Mouse (Mus musculus): ENCODE data around the gene Htra3. TPM values are rescaled to one million over a fixed set of nuclear protein-coding genes. Genes with fewer than 3 reads are reported as not detected.

Htra3 gene
- polyA plus RNA-seq, 1 experiment from 2014 or later: 1.2 TPM

GRCm38 (mm10) chr5:35626408-35626807, 53.2 kb downstream of the Htra3 start:
- WGBS (ENCODE audit: insufficient replicate concordance): 68% methylated on average over 2 of the region's 2 CpGs
- Histone ChIP-seq H3K36me3 (no peaks in the 10 kb centered on the region), H3K27ac (no peak overlapping the region), H3K4me3 (no peak overlapping the region), H3K9ac (no peak overlapping the region), H3K4me2 (no peak overlapping the region), H3K27me3 (replicated peaks) (no peaks in the 10 kb centered on the region), H3K9me3 (replicated peaks) (no peaks in the 10 kb centered on the region), H3K4me1 (no peaks in the 10 kb centered on the region)
- ATAC-seq: no peak

GRCm38 (mm10) chr5:35624751-35625239, 54.8 kb downstream of the Htra3 start:
- Histone ChIP-seq H3K4me1 (no peaks in the 10 kb centered on the region), H3K27ac (no peak overlapping the region), H3K4me2 (no peak overlapping the region), H3K27me3 (replicated peaks) (no peaks in the 10 kb centered on the region), H3K4me3 (no peak overlapping the region), H3K9me3 (replicated peaks) (no peaks in the 10 kb centered on the region), H3K9ac (no peak overlapping the region), H3K36me3 (no peaks in the 10 kb centered on the region)
- 48% methylated on average over 4 of the region's 4 CpGs for WGBS (ENCODE audit: insufficient replicate concordance)
- no peak for ATAC-seq

DNA sequence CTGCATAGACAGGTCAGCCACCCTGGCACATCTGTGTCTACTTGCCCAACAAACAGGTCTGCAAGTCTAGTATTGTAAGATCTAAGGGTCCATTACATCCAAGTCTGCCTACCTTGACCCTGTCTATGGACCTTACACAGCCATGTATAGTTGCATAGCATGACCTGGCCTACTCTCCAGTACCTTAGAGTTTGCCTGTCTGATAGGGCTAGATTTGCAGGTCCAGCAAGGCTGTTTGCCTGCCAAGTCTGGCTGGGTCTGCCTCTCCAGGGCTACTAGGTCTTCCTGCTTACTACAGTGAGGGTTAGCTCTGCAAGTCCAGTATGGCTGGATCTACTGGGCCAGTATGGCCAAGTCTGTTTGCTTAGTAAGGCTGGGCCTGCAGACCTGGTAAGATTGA, 55.8 kb downstream of the Htra3 start:
- H3K9ac ChIP-seq: no peak overlapping the region
- H3K36me3 ChIP-seq: no peaks in the 10 kb centered on the region
- no peak overlapping the region for H3K27ac ChIP-seq
- H3K9me3 ChIP-seq (replicated peaks): no peaks in the 10 kb centered on the region
- no peak overlapping the region for H3K4me2 ChIP-seq
- no peak overlapping the region for H3K4me3 ChIP-seq
- no peak for ATAC-seq
- H3K27me3 ChIP-seq (replicated peaks): no peaks in the 10 kb centered on the region
- H3K4me1 ChIP-seq: no peaks in the 10 kb centered on the region

GRCm38 (mm10) chr5:35621114-35621513, 58.5 kb downstream of the Htra3 start:
- no peaks in the 10 kb centered on the region for H3K27me3 ChIP-seq (replicated peaks)
- H3K4me3 ChIP-seq: no peak overlapping the region

GRCm38 (mm10) chr5:35616943-35617342, 62.6 kb downstream of the Htra3 start:
- no peaks in the 10 kb centered on the region for H3K9me3 ChIP-seq (replicated peaks)
- H3K4me1 ChIP-seq: no peaks in the 10 kb centered on the region
- WGBS (ENCODE audit: insufficient replicate concordance): 54% methylated on average over 5 of the region's 5 CpGs
- H3K4me2 ChIP-seq: no peak overlapping the region
- no peak for ATAC-seq
- no peaks in the 10 kb centered on the region for H3K27me3 ChIP-seq (replicated peaks)
- H3K9ac ChIP-seq: no peak overlapping the region
- no peak overlapping the region for H3K4me3 ChIP-seq
- H3K36me3 ChIP-seq: no peaks in the 10 kb centered on the region
- no peak overlapping the region for H3K27ac ChIP-seq

More at GRCm38 (mm10) chr5:35621114-35621513, 58.5 kb downstream of the Htra3 start:
- H3K9me3 ChIP-seq (replicated peaks): no peaks in the 10 kb centered on the region
- H3K36me3 ChIP-seq: no peaks in the 10 kb centered on the region
- H3K4me2 ChIP-seq: no peak overlapping the region
- no peak overlapping the region for H3K27ac ChIP-seq
- no peak for ATAC-seq
- no peaks in the 10 kb centered on the region for H3K4me1 ChIP-seq
- WGBS (ENCODE audit: insufficient replicate concordance): 21% methylated on average over 4 of the region's 4 CpGs
- H3K9ac ChIP-seq: no peak overlapping the region

GRCm38 (mm10) chr5:35612722-35613121, 66.9 kb downstream of the Htra3 start:
- Histone ChIP-seq H3K9ac (no peak overlapping the region), H3K4me2 (no peak overlapping the region)
- 73% methylated on average over 8 of the region's 8 CpGs for WGBS (ENCODE audit: insufficient replicate concordance)

GRCm38 (mm10) chr5:35611900-35612299, 67.7 kb downstream of the Htra3 start:
- no peaks in the 10 kb centered on the region for H3K36me3 ChIP-seq
- no peak overlapping the region for H3K9ac ChIP-seq
- no peaks in the 10 kb centered on the region for H3K9me3 ChIP-seq (replicated peaks)
- no peak overlapping the region for H3K4me2 ChIP-seq
- H3K27me3 ChIP-seq (replicated peaks): no peaks in the 10 kb centered on the region
- H3K4me1 ChIP-seq: peaks cover 8% of the 10 kb centered on the region
- 73% methylated on average over 11 of the region's 11 CpGs for WGBS (ENCODE audit: insufficient replicate concordance)
- no peak overlapping the region for H3K27ac ChIP-seq
- no peak overlapping the region for H3K4me3 ChIP-seq
- no peak for ATAC-seq

More at GRCm38 (mm10) chr5:35612722-35613121, 66.9 kb downstream of the Htra3 start:
- Histone ChIP-seq H3K4me3 (no peak overlapping the region), H3K4me1 (peaks cover 8% of the 10 kb centered on the region), H3K27ac (no peak overlapping the region), H3K27me3 (replicated peaks) (no peaks in the 10 kb centered on the region), H3K9me3 (replicated peaks) (no peaks in the 10 kb centered on the region), H3K36me3 (no peaks in the 10 kb centered on the region)
- no peak for ATAC-seq

DNA sequence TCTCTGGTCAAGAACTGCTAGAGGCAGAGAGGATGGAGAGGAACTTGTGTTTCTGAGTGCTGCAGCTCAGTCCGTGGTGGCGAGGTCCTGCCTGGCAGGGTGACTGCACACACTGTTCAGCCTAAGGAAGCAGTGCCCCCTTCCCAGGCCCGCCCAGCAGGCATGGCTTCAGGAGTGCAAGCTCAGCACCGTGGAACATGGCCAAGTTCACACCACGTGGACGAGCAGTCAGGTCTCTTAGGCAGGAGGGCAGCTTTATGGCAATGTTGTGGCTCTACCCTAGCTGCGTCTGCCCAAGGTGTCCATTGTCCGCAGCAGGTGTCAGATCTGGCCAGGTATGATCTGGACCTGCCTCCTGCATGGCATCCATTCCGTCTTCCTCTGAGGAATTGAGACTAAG, 68.4 kb downstream of the Htra3 start:
- H3K27ac ChIP-seq: no peak overlapping the region
- 74% methylated on average over 9 of the region's 9 CpGs for WGBS (ENCODE audit: insufficient replicate concordance)
- H3K4me3 ChIP-seq: no peak overlapping the region
- no peak for ATAC-seq
- H3K9me3 ChIP-seq (replicated peaks): no peaks in the 10 kb centered on the region
- H3K9ac ChIP-seq: no peak overlapping the region
- no peaks in the 10 kb centered on the region for H3K36me3 ChIP-seq
- peaks cover 8% of the 10 kb centered on the region for H3K4me1 ChIP-seq
- H3K27me3 ChIP-seq (replicated peaks): no peaks in the 10 kb centered on the region
- H3K4me2 ChIP-seq: no peak overlapping the region

GRCm38 (mm10) chr5:35610381-35610780, 69.2 kb downstream of the Htra3 start:
- Histone ChIP-seq H3K9ac (no peak overlapping the region), H3K4me2 (no peak overlapping the region), H3K4me3 (no peak overlapping the region), H3K4me1 (peaks cover 8% of the 10 kb centered on the region), H3K36me3 (no peaks in the 10 kb centered on the region), H3K27me3 (replicated peaks) (no peaks in the 10 kb centered on the region), H3K9me3 (replicated peaks) (no peaks in the 10 kb centered on the region), H3K27ac (no peak overlapping the region)
- ATAC-seq: no peak
- whole genome bisulfite sequencing (ENCODE audit: insufficient replicate concordance): 76% methylated on average over 7 of the region's 7 CpGs

- H3K4me1 ChIP-seq: peaks cover 8% of the 10 kb centered on the region
- no peak overlapping the region for H3K4me3 ChIP-seq
- no peaks in the 10 kb centered on the region for H3K36me3 ChIP-seq
- WGBS (ENCODE audit: insufficient replicate concordance): 54% methylated on average over 2 of the region's 2 CpGs
- no peak overlapping the region for H3K4me2 ChIP-seq
- no peak overlapping the region for H3K27ac ChIP-seq
- H3K27me3 ChIP-seq (replicated peaks): no peaks in the 10 kb centered on the region
- no peak overlapping the region for H3K9ac ChIP-seq
- no peaks in the 10 kb centered on the region for H3K9me3 ChIP-seq (replicated peaks)
- ATAC-seq: no peak
Observed at GRCm38 (mm10) chr5:35609971-35610370, 69.6 kb downstream of the Htra3 start.

DNA sequence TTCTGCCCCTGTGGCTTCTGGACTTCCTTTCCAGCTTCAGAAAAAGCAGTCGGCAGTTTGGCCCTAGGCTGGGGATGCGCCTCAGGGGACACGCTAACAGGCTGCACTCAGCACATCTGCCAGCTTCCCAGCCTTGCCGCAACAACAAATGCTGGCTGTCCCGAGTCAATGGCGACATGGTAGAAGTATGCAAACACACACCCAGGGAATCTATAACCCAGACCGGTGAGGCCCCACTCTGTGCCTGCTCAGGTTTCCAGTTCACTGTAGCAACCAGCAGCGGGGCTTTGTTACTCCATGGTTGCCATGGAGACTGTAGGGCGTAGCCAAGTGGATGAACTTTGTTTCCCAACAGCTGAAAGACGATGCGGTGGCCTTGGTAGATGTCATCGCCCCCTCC, 70.2 kb downstream of the Htra3 start:
- ATAC-seq: no peak
- no peaks in the 10 kb centered on the region for H3K36me3 ChIP-seq
- no peaks in the 10 kb centered on the region for H3K27me3 ChIP-seq (replicated peaks)
- peaks cover 8% of the 10 kb centered on the region for H3K4me1 ChIP-seq
- 53% methylated on average over 12 of the region's 12 CpGs for WGBS (ENCODE audit: insufficient replicate concordance)
- H3K9ac ChIP-seq: no peak overlapping the region
- no peaks in the 10 kb centered on the region for H3K9me3 ChIP-seq (replicated peaks)
- H3K27ac ChIP-seq: no peak overlapping the region
- H3K4me3 ChIP-seq: no peak overlapping the region
- no peak overlapping the region for H3K4me2 ChIP-seq

DNA sequence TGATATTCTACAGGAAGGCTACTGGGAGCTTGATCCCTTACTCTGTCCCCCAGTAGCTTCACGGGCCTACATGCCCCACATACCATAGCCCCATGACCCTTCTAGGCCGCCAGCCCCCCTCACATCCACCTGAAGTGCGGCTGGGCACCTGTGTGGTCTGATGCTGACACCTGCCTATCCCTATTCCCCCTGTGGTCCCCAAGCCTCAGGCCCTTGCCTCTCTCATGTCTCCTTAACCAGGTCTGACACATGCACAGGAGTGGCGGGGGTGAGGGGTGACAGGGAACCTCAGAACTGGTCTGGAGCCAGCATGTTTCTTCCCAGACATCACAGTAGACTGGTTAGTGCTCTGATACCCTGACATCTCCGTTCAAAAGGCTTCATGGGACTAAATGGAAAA, 71.0 kb downstream of the Htra3 start:
- Histone ChIP-seq H3K4me3 (no peak overlapping the region), H3K27ac (no peak overlapping the region), H3K36me3 (no peaks in the 10 kb centered on the region), H3K4me1 (peaks cover 8% of the 10 kb centered on the region), H3K9ac (no peak overlapping the region), H3K27me3 (replicated peaks) (no peaks in the 10 kb centered on the region), H3K9me3 (replicated peaks) (no peaks in the 10 kb centered on the region), H3K4me2 (no peak overlapping the region)
- 67% methylated on average over 5 of the region's 5 CpGs for WGBS (ENCODE audit: insufficient replicate concordance)
- no peak for ATAC-seq

- Histone ChIP-seq H3K9me3 (replicated peaks) (no peaks in the 10 kb centered on the region), H3K4me1 (peaks cover 8% of the 10 kb centered on the region), H3K9ac (no peak overlapping the region), H3K27ac (no peak overlapping the region), H3K4me2 (no peak overlapping the region), H3K4me3 (no peak overlapping the region), H3K36me3 (0 out of 2 replicates have a peak, but pooled peaks cover 4% of the 10 kb centered on the region), H3K27me3 (replicated peaks) (no peaks in the 10 kb centered on the region)
- ATAC-seq: no peak
- 67% methylated on average over 7 of the region's 7 CpGs for WGBS (ENCODE audit: insufficient replicate concordance)
Observed at GRCm38 (mm10) chr5:35607784-35608183, 71.8 kb downstream of the Htra3 start.

All from liver, embryonic 12.5 days (tissue).